Mouse (Mus musculus) frontal cortex, postnatal 36 days (tissue): Measurements from ENCODE around the gene Plin4.
"Not testable (repeated sequence)": the region's sequence is repeated elsewhere in the genome, so short reads cannot be mapped to it uniquely, and the experiment has no call there.

ENCODE experiments used
- DNase-seq, 2 experiments: peaks; one replicate each; pipeline ENCODE4 v3.0.0; 2022; ENCODE audit warnings: low spot score in 2 of 2

The Plin4 gene

DNA sequence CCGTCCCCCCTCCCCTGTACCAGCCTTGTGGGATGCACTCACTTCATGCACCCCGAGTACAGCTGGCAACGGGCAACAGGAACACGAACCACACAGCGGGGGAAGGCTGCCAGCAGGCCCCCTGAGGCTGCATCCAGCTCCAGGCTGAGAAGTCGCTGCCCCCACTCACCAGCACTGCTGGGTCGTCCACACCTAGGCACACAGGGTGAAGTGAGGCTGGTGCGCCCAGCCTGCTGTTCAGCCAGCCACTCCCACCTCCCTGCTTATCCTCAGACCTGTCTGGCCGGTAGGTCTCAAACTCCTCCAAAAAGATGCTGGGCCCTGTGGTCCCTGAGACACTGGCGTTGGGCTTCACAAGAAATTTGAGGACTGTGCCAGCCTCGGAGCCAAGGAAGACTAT lies 16.6 kb upstream of the Plin4 start:
- no peak for DNase-seq

DNA sequence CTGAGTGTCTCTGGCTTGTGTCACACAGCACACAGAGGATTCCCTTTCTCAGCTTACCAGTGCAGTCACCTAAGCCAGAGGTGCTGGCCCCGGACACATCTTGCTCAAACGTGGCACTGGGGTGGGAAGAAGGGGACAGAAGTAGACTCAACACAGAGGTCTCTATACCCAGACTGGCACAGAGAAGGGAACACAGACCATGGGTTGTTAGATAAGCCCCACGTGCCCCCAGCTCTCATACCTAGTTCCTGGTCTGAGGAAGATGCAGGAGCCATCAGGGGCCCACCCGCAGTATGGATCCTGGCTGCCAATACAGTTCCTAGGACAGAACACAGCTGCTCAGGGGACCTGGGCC lies 15.7 kb upstream of the Plin4 start:
- DNase-seq = no peak

DNA sequence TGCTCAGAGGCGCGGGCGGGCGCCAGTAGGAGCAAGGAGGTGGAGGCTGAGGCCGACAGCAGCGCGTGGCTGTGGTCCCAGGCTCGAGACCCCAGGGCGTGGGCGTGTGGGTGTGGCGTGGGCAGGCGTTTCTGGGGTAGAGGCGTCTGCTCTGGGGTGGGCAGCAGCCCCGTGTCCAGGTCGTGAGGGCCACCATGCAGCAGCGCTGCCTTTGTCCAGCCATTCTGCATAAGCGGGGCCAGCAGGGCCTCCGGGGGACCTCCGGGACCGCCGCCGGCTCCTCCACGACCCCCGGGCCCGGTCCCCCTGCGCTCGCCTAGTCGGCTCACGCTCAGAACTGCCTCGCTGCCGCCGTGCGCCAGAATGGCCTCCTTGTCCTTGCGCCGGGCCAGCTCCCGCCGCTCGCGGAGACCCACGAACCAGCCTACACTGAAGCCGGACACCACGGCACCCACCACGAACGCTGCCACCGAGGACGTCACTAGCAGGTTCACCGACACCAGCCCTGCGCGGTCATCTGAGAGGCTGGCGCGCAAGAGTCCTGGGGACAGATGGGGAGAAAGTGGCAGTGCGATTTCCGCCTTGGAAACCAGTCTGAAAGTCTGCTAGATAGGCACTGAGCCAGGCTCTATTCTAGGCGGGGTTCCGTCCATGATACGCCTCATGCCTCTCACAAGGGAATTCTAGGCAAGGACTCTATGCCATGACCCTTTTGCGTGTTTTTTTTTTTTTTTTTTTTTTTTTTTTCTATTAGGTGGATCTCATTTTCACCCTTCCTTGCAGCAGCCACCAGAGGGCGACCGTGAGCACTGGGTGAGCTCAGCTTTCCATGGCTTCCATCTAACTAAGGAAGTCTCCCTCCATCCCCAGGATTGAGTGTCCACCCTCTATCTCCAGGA lies 15.0 kb upstream of the Plin4 start:
- DNase-seq = no peak

DNA sequence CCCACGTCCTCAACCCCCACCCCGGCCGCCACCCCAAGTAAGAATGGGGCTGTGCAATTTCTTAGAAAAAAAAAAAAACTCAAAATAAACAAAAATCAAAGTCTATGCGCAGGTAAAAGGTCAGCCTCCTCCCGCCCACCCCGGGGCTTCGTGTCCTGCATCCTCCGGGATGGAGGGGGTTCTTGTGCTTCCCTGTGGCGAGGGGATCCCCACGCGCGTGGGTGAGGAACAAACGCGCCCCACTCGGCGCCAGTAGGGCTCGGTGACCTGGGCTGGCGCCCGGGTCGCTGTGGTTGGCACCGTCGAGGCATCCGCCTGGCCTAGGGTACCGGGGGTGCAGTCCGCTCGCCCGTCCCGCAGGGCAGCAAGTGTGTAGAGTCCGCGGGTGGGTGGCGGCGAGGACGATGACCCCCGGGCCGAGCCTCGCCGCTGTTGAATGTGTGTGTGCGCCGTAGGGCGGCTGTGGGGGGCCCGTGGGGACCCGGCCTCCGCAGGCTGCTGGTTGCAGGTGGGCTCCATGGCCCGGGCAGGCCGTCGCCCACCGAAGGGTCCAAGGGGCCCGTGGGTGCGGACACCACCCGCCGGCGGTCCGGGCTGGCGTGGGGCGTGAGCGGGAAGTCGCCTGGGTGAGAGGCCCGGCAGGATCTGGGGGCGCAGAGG lies 14.2 kb upstream of the Plin4 start:
- DNase-seq = no peak

DNA sequence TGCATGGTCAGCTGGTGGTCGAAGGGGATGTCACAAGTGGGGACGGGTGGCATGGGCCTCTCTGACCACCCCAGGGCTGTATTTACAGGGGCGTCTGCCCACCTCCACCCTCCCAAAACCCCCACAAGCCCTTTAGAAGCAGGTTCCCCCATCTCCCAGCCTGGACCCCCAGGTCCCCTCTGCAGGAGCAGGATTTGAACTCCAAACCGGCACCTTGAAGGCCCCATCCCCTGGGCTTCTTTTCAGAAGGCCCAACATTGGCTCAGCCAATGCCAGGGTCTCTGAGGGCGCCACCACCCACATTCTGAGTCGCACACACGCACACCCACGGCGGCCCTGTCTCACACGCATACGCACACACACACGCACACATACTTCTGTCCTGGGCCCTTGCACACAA lies 13.6 kb upstream of the Plin4 start:
- DNase-seq = no peak

DNA sequence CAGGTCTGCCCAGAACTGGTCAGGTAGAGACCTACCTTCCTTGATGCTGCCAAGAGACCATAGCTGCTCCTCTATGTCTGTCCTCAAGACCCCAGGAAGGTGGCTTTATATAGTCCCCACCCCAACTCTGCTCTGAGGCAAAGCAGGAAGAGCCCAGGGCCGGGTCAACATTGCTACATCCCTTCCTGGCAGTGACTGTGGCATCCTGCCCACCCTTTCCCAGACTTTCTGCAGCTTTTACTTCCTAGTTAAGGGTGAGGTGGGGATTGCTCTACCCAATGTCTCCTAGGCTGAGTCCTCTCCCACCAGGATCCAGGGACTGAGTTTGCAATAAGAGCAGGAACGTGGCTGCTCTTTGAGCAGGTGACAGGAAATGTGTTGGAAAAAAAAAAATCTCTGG lies 12.2 kb upstream of the Plin4 start, which contains the start of gene Lrg1:
Lrg1 (minus strand) TSS at position 176 of the 400 bp plus-strand sequence.
- DNase-seq = no peak

DNA sequence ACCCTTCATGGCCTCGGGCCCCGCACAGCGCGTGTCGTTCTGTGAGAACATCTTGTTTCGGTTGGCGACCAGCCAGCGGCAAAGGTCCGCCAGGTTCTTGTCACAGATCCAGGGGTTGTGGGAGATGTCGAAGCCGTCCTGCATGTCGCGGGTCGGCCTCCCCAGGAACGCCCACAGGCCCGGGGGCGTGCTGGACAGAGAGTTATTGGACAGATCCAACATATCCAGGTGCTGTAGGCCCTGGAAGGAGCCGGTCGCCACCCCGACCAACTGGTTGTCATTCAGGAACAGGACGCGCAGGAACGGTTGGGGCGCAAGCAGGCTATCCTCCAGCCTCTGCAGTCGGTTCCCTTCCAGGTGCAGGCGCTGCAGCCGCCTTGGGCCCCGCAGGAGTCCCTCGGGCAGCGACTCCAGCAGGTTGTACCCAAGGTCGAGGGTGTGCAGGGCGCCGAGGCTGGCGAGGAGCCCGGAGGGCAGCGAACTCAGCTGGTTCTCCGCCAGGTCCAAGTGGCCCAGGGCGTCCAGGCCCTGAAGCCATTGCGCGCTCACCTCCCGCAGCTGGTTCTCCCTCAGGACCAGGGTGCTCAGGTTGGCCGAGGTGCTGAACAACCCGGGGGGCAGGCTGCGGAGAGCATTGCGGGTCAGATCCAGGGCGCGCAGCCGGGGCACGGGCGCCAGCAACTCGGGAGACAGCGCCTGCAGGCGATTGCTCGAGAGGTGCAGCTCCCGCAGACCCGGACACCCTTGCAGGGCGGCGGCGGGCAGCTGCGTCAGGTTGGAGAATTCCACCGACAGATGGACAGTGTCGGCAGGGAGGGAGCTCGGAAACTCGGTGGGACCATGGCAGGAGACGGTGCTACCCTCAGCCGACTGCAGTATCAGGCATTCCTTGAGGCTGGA lies 10.6 kb upstream of the Plin4 start:
- DNase-seq = no peak

DNA sequence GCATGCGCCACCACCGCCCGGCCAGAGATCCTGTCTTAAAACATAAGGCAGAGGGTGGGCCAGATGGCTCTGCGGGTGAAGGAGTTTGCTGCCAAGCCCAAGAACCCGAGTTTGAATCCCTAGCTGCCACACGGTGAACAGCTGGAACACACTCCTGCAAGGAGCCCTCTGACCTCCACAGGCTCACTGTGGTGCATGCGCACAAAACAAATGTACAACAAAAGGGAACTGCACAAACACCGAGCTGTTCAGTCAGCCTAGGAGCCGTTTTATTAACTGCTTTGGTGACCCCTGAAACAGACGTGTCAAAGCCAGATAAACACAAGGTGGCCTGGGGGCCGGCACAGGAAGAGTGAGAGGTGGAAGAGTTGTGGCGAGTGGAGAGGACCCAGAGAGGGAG lies 9.8 kb upstream of the Plin4 start:
- DNase-seq = no peak

DNA sequence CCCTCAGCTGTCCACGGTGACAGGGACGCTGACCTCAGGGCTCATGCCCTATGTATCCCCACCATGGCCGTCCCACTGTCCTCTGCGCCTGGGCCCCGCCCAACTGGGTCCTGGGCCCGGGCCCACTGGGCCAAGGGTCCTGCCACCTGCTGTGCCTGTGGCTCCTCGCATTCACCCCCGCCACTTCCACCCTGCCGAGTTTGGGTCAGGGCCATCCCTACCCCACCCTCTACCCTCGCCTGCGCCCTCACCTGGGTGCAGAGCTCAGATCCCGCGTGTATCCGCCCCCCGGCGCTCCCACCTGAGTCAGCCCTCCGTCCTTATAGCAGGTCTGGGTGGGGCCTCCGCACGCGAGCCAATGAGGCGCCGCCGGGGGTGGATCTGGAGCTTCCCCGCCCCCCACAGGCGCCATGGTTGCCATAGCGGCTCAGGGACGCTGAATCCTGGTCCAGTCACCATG lies 7.7 kb upstream of the Plin4 start, which contains the start of gene Plin5:
Plin5 (minus strand) TSS at position 346 of the 460 bp plus-strand sequence.
- DNase-seq = peak in 1 of 2 experiments; percentile 43

DNA sequence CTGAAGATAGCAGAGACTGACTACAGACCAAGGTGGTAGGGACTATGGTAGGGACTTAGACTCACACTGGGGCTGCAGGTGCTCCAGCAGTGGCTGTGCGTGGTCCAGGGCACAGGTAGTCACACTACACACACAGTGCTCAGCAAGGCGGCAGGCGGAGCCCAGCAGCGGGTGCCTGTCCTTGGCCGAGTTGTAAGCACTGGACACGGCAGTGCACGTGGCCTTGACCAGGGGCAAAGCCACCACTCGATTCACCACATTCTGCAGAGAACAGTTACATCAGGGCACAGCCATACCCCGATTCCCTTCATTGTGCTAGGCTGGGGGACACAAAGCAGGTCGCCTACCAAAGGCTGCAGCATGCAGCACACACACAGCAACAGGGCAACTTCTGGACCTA lies 6.6 kb upstream of the Plin4 start:
- DNase-seq = no peak

DNA sequence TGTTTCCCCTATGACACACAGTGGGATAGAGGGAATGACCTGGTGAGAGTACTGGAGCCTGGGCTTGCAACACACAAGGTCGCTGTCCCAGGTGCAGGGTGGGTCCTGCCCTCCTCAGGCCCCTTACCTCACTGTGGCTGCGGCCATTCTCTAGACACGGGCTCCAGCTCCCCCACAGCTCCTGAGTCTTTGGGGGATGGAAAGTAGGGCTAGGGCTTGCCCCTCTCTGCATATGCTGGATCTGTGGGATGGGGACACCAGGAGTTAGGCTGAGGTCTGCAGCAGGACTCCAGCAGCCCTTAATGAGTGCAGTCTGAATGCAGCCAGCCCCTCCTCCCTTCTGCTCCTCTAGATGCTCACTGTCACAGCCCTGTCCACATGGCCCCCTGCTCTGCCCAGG lies 3.1 kb upstream of the Plin4 start:
- DNase-seq = no peak

DNA sequence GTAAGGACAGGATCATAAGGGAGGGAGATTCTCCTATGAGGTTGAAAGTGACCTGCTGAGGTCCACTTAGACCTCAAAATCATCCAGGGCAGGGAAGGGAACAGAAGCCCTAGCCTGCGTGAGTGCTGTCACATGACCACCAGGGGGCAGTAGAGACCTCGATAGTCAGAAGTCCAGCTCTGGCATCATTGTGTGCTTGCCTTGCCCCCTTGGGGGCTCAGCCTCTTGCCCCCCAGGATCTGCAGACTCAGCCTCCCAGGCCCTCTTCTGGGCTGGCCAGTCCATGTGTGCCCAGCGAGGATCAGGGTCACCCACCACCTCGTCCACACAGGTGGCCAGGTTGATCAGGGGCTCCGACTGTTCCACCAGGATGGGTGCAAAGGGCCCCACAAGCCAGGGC lies 2.3 kb upstream of the Plin4 start:
- no peak for DNase-seq

DNA sequence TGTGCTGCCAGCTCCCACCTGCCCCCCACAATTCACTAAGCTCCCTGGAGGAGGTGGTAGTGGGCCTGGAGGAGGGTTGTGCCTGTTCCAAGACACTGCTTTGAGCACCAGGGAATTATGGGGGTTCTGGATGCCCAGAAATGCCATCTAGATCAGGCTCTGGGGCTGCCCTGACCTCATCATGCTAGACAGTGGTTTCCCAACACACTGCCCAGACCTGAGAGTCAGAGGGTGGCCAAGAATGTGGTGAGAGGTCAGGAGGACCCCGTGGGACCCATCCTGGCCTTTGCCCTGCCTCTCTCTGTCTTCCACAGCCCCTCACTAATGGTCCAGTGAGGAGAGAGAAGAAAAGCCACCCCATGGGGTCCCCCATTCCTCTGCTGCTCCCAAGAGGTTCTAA lies 1.4 kb upstream of the Plin4 start:
- DNase-seq = no peak

DNA sequence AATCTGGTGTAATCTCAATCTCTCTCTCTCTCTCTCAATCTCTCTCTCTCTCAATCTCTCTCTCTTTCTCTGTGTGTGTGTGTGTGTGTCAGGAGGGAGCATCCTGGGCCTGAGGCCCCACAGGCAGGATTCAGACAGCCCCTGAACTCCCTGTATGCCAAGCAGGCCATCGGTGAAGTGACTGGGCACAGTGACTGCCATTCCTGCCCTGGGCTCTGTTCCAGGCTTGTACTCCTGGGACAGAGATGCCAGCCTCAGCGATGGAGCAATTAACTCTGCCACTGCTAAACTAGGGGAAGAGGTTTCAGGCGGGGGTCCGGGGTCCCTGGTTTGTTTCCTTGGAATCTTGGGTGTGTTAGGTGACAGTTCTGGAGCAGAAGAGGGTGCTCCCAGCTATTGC lies 968 bp upstream of the Plin4 start:
- DNase-seq = no peak

DNA sequence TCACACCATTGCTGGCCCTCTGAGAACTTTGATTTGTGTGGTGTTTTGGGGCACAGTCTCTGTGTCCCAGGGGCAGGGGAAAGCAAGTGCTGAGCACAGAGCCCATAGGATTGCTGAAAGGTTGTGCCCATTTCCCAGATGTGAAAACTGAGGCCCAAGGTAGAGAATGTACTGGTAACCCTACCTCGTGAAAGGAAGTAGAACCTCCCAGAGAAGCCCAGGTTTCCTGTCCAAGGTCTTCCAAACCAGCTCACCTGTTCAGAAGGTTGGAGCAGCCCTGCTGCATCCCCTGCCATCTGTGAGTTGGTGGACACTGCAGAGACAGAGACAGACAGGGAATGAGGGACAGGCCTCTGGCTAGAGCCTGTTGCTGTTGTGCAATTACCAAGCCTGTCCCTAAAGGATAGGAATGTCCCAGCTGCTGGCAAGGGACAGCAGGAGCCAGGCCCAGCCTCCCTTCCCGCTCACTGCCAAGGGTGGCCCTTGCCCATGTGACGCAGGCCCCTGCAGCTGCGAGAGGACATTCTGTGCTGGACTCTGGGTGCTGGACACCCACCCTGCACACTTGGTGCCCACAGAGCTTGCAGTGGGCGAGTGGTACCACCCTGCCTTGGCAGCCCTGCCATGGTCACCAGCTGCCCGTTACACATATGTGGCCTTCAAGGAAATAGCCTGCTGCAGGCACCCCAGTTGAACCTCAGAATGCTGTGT lies 1.1 kb downstream of the Plin4 start:
- DNase-seq = peak in 1 of 2 experiments; percentile 72

DNA sequence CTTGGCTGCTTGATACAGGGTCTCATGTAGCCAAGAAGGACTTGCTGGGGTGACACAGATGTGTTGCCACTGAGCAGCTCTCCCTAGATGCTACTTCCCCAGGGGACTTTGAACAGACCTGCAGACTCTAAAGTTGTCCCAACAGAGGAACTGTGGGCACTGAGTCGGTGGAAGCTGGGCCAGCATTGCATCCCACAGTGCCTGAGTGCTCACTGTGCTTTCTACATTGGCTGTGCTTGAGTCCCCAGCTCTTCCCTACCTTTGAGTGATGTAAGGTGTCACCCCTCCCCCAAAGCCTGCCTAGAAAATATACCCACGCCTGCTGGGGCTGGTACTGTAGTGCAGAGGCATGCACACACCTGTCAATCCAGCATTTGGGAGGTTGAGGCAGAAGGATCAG lies 1.9 kb downstream of the Plin4 start:
- DNase-seq = no peak

DNA sequence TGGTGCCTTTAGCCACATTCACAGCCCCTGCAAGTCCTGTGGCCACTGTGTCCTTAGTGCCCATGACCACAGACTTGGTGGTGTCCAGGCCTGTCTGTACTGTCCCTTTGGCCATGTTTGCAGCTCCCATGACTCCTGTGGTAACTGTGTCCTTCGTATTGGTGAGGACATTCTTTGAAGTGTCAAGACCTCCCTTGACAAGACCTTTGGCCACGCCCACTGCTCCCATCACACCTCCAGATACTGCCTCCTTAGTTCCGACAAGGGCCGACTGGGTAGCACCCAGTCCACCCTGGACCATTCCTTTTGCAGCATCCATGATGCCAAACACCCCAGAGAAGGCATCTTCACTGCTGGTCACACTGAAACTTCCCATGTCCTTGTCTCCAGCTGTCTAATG lies 2.6 kb downstream of the Plin4 start:
- no peak for DNase-seq

DNA sequence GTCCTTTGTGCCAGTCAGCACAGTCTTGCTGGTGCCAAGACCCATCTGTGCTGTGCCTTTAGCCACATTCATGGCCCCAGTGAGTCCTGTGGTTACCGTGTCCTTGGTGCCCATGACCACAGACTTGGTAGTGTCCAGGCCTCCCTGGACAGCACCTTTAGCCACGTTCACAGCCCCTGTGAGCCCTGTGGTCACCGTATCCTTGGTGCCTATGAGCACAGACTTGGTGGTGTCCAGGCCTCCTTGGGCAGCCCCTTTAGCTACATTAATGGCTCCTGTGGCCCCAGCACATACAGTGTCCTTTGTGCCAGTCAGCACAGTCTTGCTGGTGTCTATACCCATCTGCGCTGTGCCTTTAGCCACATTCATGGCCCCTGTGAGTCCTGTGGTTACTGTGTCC lies 3.2 kb downstream of the Plin4 start:
- DNase-seq = not testable (repeated sequence)

DNA sequence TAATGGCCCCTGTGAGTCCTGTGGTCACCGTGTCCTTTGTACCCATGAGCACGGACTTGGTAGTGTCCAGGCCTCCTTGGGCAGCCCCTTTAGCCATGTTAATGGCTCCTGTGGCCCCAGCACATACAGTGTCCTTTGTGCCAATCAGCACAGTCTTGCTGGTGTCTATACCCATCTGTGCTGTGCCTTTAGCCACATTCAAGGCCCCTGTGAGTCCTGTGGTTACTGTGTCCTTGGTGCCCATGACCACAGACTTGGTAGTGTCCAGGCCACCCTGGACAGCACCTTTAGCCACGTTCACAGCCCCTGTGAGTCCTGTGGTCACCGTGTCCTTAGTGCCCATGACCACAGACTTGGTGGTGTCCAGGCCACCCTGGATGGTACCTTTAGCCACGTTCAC lies 4.8 kb downstream of the Plin4 start:
- DNase-seq = not testable (repeated sequence)

DNA sequence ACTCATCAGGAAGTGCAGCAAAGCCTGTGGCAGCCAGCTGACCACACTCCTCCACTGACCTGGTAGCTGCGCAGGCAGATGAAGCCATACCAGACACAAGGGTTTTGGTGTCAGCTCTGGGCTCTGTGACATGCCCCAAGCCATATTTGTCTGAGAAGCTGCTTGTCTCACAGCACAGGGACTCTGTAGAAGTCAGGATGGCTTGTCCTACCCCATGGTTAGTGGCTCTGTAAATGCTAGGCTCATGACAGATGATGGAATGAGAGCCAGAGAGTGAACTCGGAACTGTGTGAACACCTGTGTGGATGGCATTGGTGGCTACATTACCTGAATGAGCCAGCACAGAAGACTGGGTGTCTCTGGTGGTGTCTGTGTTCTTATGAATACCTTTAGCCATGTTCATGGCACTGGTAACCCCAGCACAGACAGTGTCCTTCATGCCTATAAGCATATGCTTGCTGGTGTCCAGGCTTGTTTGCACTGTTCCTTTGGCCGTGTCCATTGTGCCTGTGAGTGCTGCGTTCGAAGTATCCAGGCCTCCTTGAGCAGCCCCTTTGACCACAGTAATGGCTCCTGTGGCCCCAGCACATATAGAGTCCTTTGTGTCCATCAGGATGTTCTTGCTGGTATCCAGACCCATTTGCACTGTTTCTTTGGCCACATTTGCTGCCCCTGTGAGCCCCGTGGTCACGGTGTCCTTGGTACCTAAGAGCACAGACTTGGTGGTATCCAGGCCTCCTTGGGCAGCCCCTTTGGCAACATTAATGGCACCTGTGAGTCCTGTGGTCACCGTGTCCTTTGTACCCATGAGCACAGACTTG lies 5.9 kb downstream of the Plin4 start:
- no peak for DNase-seq

DNA sequence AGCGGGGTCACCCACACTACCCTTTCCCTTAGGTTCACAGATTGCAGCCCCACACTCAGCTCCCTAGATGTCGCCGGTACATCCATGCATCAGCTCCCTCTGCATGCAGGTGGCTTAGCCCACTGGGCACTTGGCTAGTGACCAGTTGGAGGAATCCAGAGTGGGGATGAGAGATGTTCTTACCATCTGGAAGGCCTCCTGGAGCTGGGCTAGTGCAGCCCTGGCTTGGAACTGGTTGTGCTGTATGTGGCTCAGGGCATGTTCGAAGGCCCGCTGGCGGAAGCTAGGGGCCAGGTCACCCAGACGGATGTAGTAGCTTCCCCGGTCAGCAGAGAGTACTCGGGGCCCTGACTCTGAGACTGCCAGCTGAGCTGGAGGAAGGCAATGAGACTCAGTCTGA lies 6.7 kb downstream of the Plin4 start:
- no peak for DNase-seq
